Mouse (Mus musculus): ENCODE measurements around the gene Ubash3a. TPM values are rescaled to one million over a fixed set of nuclear protein-coding genes. Genes with fewer than 3 reads are reported as not detected.

The Ubash3a gene
- total RNA-seq, 1 experiment: 6.7 TPM

- Histone ChIP-seq H3K27ac (ENCODE audit: insufficient read depth, low read depth, low read length, poor library complexity, severe bottlenecking) (no peak within 1 kb of the TSS), H3K9ac (ENCODE audit: insufficient read depth, low read depth, low read length, poor library complexity, severe bottlenecking) (no peak within 1 kb of the TSS), H3K36me3 (ENCODE audit: control insufficient read depth, insufficient read depth, low read length, poor library complexity, severe bottlenecking) (no peaks in the 10 kb centered on the region), H3K4me3 (ENCODE audit: insufficient read depth in 1 of 2, low read depth in 1 of 2, low read length in 2 of 2, poor library complexity in 1 of 2, severe bottlenecking in 1 of 2) (no peak within 1 kb of the TSS), H3K9me3 (ENCODE audit: control insufficient read depth, insufficient read depth, low read depth, low read length) (no peaks in the 10 kb centered on the region), H3K4me1 (ENCODE audit: control insufficient read depth in 2 of 2, insufficient read depth in 2 of 2, low read length in 2 of 2, poor library complexity in 1 of 2) (no peaks in the 10 kb centered on the region)
- in situ Hi-C loops (cut with MboI; ENCODE audit: low sequenced_read_pairs in 2 of 2, unreplicated experiment in 2 of 2): no loop called here
- DNase-seq (ENCODE audit: low read depth, low spot score): no peak
- TF ChIP-seq ZC3H11A (IDR thresholded peaks at IDR 0.05; ENCODE audit: borderline replicate concordance, low read depth, low read length) (no peak), ZNF384 (IDR thresholded peaks at IDR 0.05; ENCODE audit: low read depth, low read length) (no peak), HCFC1 (IDR thresholded peaks at IDR 0.05; ENCODE audit: borderline replicate concordance, insufficient read depth, low read length) (no peak), CHD2 (IDR thresholded peaks at IDR 0.05; ENCODE audit: low read depth, low read length) (no peak), MAFK (IDR thresholded peaks at IDR 0.05; ENCODE audit: insufficient read depth, low read depth, low read length) (no peak)
Observed at GRCm38 (mm10) chr17:31165127-31165526, 42.5 kb upstream of the Ubash3a start, which contains the start of gene Tff1. Gene Tff1 (minus strand): TSS chr17:31165277.

- no peak for DNase-seq (ENCODE audit: low read depth, low spot score)
- Histone ChIP-seq H3K9ac (ENCODE audit: insufficient read depth, low read depth, low read length, poor library complexity, severe bottlenecking) (no peak overlapping the region), H3K27ac (ENCODE audit: insufficient read depth, low read depth, low read length, poor library complexity, severe bottlenecking) (no peak overlapping the region), H3K4me1 (ENCODE audit: control insufficient read depth in 2 of 2, insufficient read depth in 2 of 2, low read length in 2 of 2, poor library complexity in 1 of 2) (no peaks in the 10 kb centered on the region), H3K4me3 (ENCODE audit: insufficient read depth in 1 of 2, low read depth in 1 of 2, low read length in 2 of 2, poor library complexity in 1 of 2, severe bottlenecking in 1 of 2) (no peak overlapping the region), H3K9me3 (ENCODE audit: control insufficient read depth, insufficient read depth, low read depth, low read length) (no peaks in the 10 kb centered on the region), H3K36me3 (ENCODE audit: control insufficient read depth, insufficient read depth, low read length, poor library complexity, severe bottlenecking) (no peaks in the 10 kb centered on the region)
- in situ Hi-C loops (cut with MboI; ENCODE audit: low sequenced_read_pairs in 2 of 2, unreplicated experiment in 2 of 2): no loop called here
- no peak for TF ChIP-seq CHD2 (IDR thresholded peaks at IDR 0.05; ENCODE audit: low read depth, low read length)
- TF ChIP-seq MAFK (IDR thresholded peaks at IDR 0.05; ENCODE audit: insufficient read depth, low read depth, low read length): no peak
- no peak for TF ChIP-seq ZNF384 (IDR thresholded peaks at IDR 0.05; ENCODE audit: low read depth, low read length)
- TF ChIP-seq ZC3H11A (IDR thresholded peaks at IDR 0.05; ENCODE audit: borderline replicate concordance, low read depth, low read length): no peak
Observed at GRCm38 (mm10) chr17:31169796-31170195, 37.9 kb upstream of the Ubash3a start.

DNA sequence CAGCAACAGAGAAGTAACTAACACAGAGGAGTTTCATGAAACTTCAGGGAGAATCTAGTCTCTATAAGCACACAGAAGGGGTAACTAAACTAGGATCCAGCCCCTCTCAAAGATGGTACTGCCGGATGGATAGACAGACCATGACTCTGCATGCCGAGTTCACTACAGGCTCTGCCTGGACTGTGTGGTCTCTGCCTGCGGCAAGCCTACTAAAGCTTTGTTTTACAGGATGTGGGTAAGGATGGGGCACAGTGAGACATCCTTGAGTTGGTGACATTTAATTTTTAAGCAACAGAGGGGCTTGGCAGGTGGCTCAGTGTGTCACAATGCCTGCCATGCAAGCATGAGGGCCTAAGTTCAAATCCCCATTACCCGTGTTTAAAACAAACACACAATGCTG lies 31.4 kb upstream of the Ubash3a start:
- TF ChIP-seq ZC3H11A (IDR thresholded peaks at IDR 0.05; ENCODE audit: borderline replicate concordance, low read depth, low read length) (no peak), CHD2 (IDR thresholded peaks at IDR 0.05; ENCODE audit: low read depth, low read length) (no peak), MAFK (IDR thresholded peaks at IDR 0.05; ENCODE audit: insufficient read depth, low read depth, low read length) (no peak), HCFC1 (IDR thresholded peaks at IDR 0.05; ENCODE audit: borderline replicate concordance, insufficient read depth, low read length) (no peak), ZNF384 (IDR thresholded peaks at IDR 0.05; ENCODE audit: low read depth, low read length) (no peak)
- no peaks in the 10 kb centered on the region for H3K36me3 ChIP-seq (ENCODE audit: control insufficient read depth, insufficient read depth, low read length, poor library complexity, severe bottlenecking)
- H3K4me3 ChIP-seq (ENCODE audit: insufficient read depth in 1 of 2, low read depth in 1 of 2, low read length in 2 of 2, poor library complexity in 1 of 2, severe bottlenecking in 1 of 2): no peak overlapping the region
- no peaks in the 10 kb centered on the region for H3K9me3 ChIP-seq (ENCODE audit: control insufficient read depth, insufficient read depth, low read depth, low read length)
- in situ Hi-C loops (cut with MboI; ENCODE audit: low sequenced_read_pairs in 2 of 2, unreplicated experiment in 2 of 2): no loop called here
- no peak overlapping the region for H3K9ac ChIP-seq (ENCODE audit: insufficient read depth, low read depth, low read length, poor library complexity, severe bottlenecking)
- no peaks in the 10 kb centered on the region for H3K4me1 ChIP-seq (ENCODE audit: control insufficient read depth in 2 of 2, insufficient read depth in 2 of 2, low read length in 2 of 2, poor library complexity in 1 of 2)
- DNase-seq (ENCODE audit: low read depth, low spot score): no peak
- H3K27ac ChIP-seq (ENCODE audit: insufficient read depth, low read depth, low read length, poor library complexity, severe bottlenecking): no peak overlapping the region

DNA sequence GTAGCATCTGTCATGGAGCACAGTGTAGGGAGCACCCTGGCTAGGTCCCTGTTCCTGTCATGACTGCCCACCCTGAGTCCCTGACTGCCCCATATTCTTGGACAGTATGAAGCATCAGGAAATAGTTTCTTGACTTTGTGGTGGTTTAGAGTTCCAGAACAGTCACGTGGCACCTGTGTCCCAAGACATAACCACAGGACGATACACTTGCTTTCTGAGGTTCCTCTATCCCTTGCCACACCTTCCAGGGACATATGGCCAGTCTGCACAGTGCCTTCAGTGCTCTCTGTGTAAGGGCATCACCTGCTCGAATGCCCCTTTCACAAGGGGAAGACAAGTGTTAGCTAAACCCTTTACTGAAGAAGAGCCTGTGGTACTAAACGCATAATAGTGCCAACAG lies 26.2 kb upstream of the Ubash3a start:
- no peak overlapping the region for H3K9ac ChIP-seq (ENCODE audit: insufficient read depth, low read depth, low read length, poor library complexity, severe bottlenecking)
- no peaks in the 10 kb centered on the region for H3K9me3 ChIP-seq (ENCODE audit: control insufficient read depth, insufficient read depth, low read depth, low read length)
- H3K4me1 ChIP-seq (ENCODE audit: control insufficient read depth in 2 of 2, insufficient read depth in 2 of 2, low read length in 2 of 2, poor library complexity in 1 of 2): peaks cover 2 to 5% of the 10 kb centered on the region in 2 experiments; a peak in 1 of 4 replicates
- no peak overlapping the region for H3K4me3 ChIP-seq (ENCODE audit: insufficient read depth in 1 of 2, low read depth in 1 of 2, low read length in 2 of 2, poor library complexity in 1 of 2, severe bottlenecking in 1 of 2)
- no peak for DNase-seq (ENCODE audit: low read depth, low spot score)
- in situ Hi-C loops (cut with MboI; ENCODE audit: low sequenced_read_pairs in 2 of 2, unreplicated experiment in 2 of 2): no loop called here
- H3K27ac ChIP-seq (ENCODE audit: insufficient read depth, low read depth, low read length, poor library complexity, severe bottlenecking): no peak overlapping the region
- H3K36me3 ChIP-seq (ENCODE audit: control insufficient read depth, insufficient read depth, low read length, poor library complexity, severe bottlenecking): no peaks in the 10 kb centered on the region
- TF ChIP-seq MAFK (IDR thresholded peaks at IDR 0.05; ENCODE audit: insufficient read depth, low read depth, low read length) (no peak), ZC3H11A (IDR thresholded peaks at IDR 0.05; ENCODE audit: borderline replicate concordance, low read depth, low read length) (no peak), HCFC1 (IDR thresholded peaks at IDR 0.05; ENCODE audit: borderline replicate concordance, insufficient read depth, low read length) (no peak), ZNF384 (IDR thresholded peaks at IDR 0.05; ENCODE audit: low read depth, low read length) (no peak), CHD2 (IDR thresholded peaks at IDR 0.05; ENCODE audit: low read depth, low read length) (no peak)

Measured in ES-E14 (cell line).